Mouse (Mus musculus) heart, adult 2 months (tissue): ENCODE results near the gene Gpr6.

Experiments
- EP300 ChIP-seq: fragments of 200-500 bp; IDR thresholded peaks from 2 replicates; pipeline ENCODE4 v1.6.1; 2011; ENCODE audit warnings: low read depth, low read length, control low read depth; ENCODE audit not compliant: insufficient read depth
- POLR2A ChIP-seq: fragments of 200-500 bp; IDR thresholded peaks from 2 replicates; pipeline ENCODE4 v1.6.1; 2011; ENCODE audit warnings: mild to moderate bottlenecking, low read depth, low read length, control low read depth; ENCODE audit not compliant: insufficient read depth

GRCm38 (mm10) chr10:41100060-41100459 lies 28.0 kb upstream of the Gpr6 start:
- TF ChIP-seq EP300, result no peak
- no peak for TF ChIP-seq POLR2A
